Comparison of ENCODE assay signal across 17 mouse cellular contexts in genomic region chr6:85222551-85222950, GRCm38 (mm10). TPM values are rescaled to one million over a fixed set of nuclear protein-coding genes. Genes with fewer than 3 reads are reported as not detected.
"Had no signal": no experiment of that assay in that cellular context is flagged by ENCODE, and none has a peak within 500 bp of the region (broad histone marks: within the 10 kb centered on the region; RNA-seq: fewer than 3 reads in every experiment).

No protein-coding gene starts in this region.

- H3K4me3 ChIP-seq: limb, embryonic 15.5 days; liver, embryonic 13.5 days; lung, embryonic 15.5 days; megakaryocyte, embryonic 14.5 days; midbrain, embryonic 15.5 days; neural tube, embryonic 13.5 days; stomach, embryonic 15.5 days had no signal

- DNase-seq: kidney, postnatal 10 days; liver, embryonic 13.5 days; liver, postnatal 0 days; lung, postnatal 14 days; retina, postnatal 1 day; thymus, postnatal 36 days had no signal

- ATAC-seq: liver, postnatal 0 days; midbrain, embryonic 15.5 days had no signal

- H3K4me2 ChIP-seq: limb, embryonic 15.5 days; liver, embryonic 13.5 days; lung, embryonic 15.5 days; midbrain, embryonic 11.5 days; midbrain, embryonic 15.5 days; neural tube, embryonic 13.5 days; stomach, embryonic 15.5 days had no signal

- H3K9ac ChIP-seq: limb, embryonic 15.5 days; liver, embryonic 13.5 days; liver, postnatal 0 days; lung, embryonic 15.5 days; midbrain, embryonic 15.5 days; neural tube, embryonic 13.5 days; stomach, embryonic 15.5 days had no signal

- H3K27ac ChIP-seq: limb, embryonic 15.5 days; liver, embryonic 13.5 days; lung, embryonic 15.5 days; macrophage; midbrain, embryonic 15.5 days; neural tube, embryonic 13.5 days; stomach, embryonic 15.5 days had no signal

- H3K9me3 ChIP-seq: limb, embryonic 15.5 days; liver, embryonic 13.5 days; lung, embryonic 15.5 days; megakaryocyte, embryonic 14.5 days; midbrain, embryonic 15.5 days; neural tube, embryonic 13.5 days; stomach, embryonic 15.5 days had no signal

- H3K27me3 ChIP-seq: limb, embryonic 15.5 days; liver, embryonic 13.5 days; lung, embryonic 15.5 days; midbrain, embryonic 15.5 days; stomach, embryonic 15.5 days had no signal

- H3K4me1 ChIP-seq: liver, embryonic 13.5 days; megakaryocyte, embryonic 14.5 days had no signal

- H3K36me3 ChIP-seq: limb, embryonic 15.5 days; liver, embryonic 13.5 days; lung, embryonic 15.5 days; midbrain, embryonic 15.5 days; neural tube, embryonic 13.5 days; stomach, embryonic 15.5 days had no signal

RNA-seq across cellular contexts. Expression of gene Emx1, which starts 35.3 kb away (rescaled TPM):
- polyA plus RNA-seq: large intestine, adult 2 months; liver, embryonic 13.5 days; liver, postnatal 0 days; lung, embryonic 15.5 days; macrophage; neural tube, embryonic 13.5 days; spleen, adult 2 months; stomach, embryonic 15.5 days; thymus, postnatal 0 days had no signal
